8 mouse cellular contexts compared by ENCODE assay signal in genomic region chr2:5613651-5614307, GRCm38 (mm10).
DNase-seq lines count a peak whose midpoint lies in the region; ATAC-seq lines count a peak whose summit lies in the region.

No protein-coding gene starts in this region.

- WGBS in lung, embryonic 15.5 days: 30% methylated on average over 12 of the region's 12 CpGs
- WGBS in hindbrain, embryonic 10.5 days: 38% methylated on average over 12 of the region's 12 CpGs
- WGBS in liver, embryonic 13.5 days (ENCODE audit: insufficient replicate concordance): 35% methylated on average over 12 of the region's 12 CpGs
- 45% methylated on average over 12 of the region's 12 CpGs for WGBS in neural tube, embryonic 15.5 days

- no peaks in the 10 kb centered on the region for H3K36me3 ChIP-seq in lung, embryonic 15.5 days
- H3K36me3 ChIP-seq in hindbrain, embryonic 10.5 days: no peaks in the 10 kb centered on the region
- no peaks in the 10 kb centered on the region for H3K36me3 ChIP-seq in liver, embryonic 13.5 days
- H3K36me3 ChIP-seq in neural tube, embryonic 15.5 days: no peaks in the 10 kb centered on the region

- H3K4me2 ChIP-seq in lung, embryonic 15.5 days: no peak overlapping the region
- H3K4me2 ChIP-seq in liver, embryonic 13.5 days: no peak overlapping the region
- H3K4me2 ChIP-seq in neural tube, embryonic 15.5 days: no peak overlapping the region

- no peaks in the 10 kb centered on the region for H3K9me3 ChIP-seq in lung, embryonic 15.5 days
- no peaks in the 10 kb centered on the region for H3K9me3 ChIP-seq in hindbrain, embryonic 10.5 days
- no peaks in the 10 kb centered on the region for H3K9me3 ChIP-seq in liver, embryonic 13.5 days (replicated peaks)
- no peaks in the 10 kb centered on the region for H3K9me3 ChIP-seq in neural tube, embryonic 15.5 days (replicated peaks)

- no peak overlapping the region for H3K9ac ChIP-seq in lung, embryonic 15.5 days
- no peak overlapping the region for H3K9ac ChIP-seq in liver, embryonic 13.5 days
- H3K9ac ChIP-seq in neural tube, embryonic 15.5 days (replicated peaks): no peak overlapping the region

- H3K4me3 ChIP-seq in lung, embryonic 15.5 days: no peak overlapping the region
- H3K4me3 ChIP-seq in hindbrain, embryonic 10.5 days: no peak overlapping the region
- no peak overlapping the region for H3K4me3 ChIP-seq in liver, embryonic 13.5 days (replicated peaks)
- H3K4me3 ChIP-seq in neural tube, embryonic 15.5 days (replicated peaks): no peak overlapping the region

- peak overlapping the region; percentile 65 for H3K27ac ChIP-seq in lung, embryonic 15.5 days
- peak overlapping the region; percentile 66 for H3K27ac ChIP-seq in hindbrain, embryonic 10.5 days
- peak overlapping the region; percentile 32 for H3K27ac ChIP-seq in liver, embryonic 13.5 days
- peak overlapping the region; percentile 61 for H3K27ac ChIP-seq in neural tube, embryonic 15.5 days (replicated peaks)

- DNase-seq in lung, postnatal 14 days: no peak
- DNase-seq in hindbrain, embryonic 10.5 days (ENCODE audit: low spot score): peak; percentile 13
- peak; percentile 17 for DNase-seq in liver, embryonic 13.5 days
- no peak for DNase-seq in urinary bladder, postnatal 36 days (ENCODE audit: low spot score in 2 of 2)
- no peak for DNase-seq in retina, embryonic 14.5 days (ENCODE audit: low spot score)

- ATAC-seq in lung, embryonic 15.5 days (ENCODE audit: borderline replicate concordance, extremely low read depth, low FRiP score, low TSS enrichment): peak; percentile 78
- 0 out of 2 replicates have a peak, but pooled peaks have one; percentile 33 for ATAC-seq in erythroid progenitor cell, adult 5-6 weeks (replicated peaks; ENCODE audit: low FRiP score, poor library complexity, severe bottlenecking)
- 0 out of 2 replicates have a peak, but pooled peaks have one; percentile 10 for ATAC-seq in liver, embryonic 13.5 days (ENCODE audit: low read depth)
- peak; percentile 45 for ATAC-seq in neural tube, embryonic 15.5 days (ENCODE audit: low FRiP score)

- no peaks in the 10 kb centered on the region for H3K27me3 ChIP-seq in lung, embryonic 15.5 days
- no peaks in the 10 kb centered on the region for H3K27me3 ChIP-seq in hindbrain, embryonic 10.5 days (ENCODE audit: insufficient read depth, poor library complexity, severe bottlenecking)
- H3K27me3 ChIP-seq in liver, embryonic 13.5 days: no peaks in the 10 kb centered on the region
- H3K27me3 ChIP-seq in neural tube, embryonic 15.5 days (replicated peaks): no peaks in the 10 kb centered on the region

- peaks cover 18% of the 10 kb centered on the region for H3K4me1 ChIP-seq in lung, embryonic 15.5 days
- peaks cover 22% of the 10 kb centered on the region for H3K4me1 ChIP-seq in hindbrain, embryonic 10.5 days (replicated peaks)
- peaks cover 52% of the 10 kb centered on the region for H3K4me1 ChIP-seq in liver, embryonic 13.5 days (replicated peaks)
- peaks cover 27% of the 10 kb centered on the region for H3K4me1 ChIP-seq in neural tube, embryonic 15.5 days

Comparison
In these comparisons a context has a peak if more than half of its experiments do, and no peak if none do; other contexts are left out.
1. ATAC-seq: peak in every context shown above with its lines; median percentile 78 in lung, embryonic 15.5 days; 45 in neural tube, embryonic 15.5 days; 33 in erythroid progenitor cell, adult 5-6 weeks; 10 in liver, embryonic 13.5 days.
2. DNase-seq: peak in hindbrain, embryonic 10.5 days (single experiment) and liver, embryonic 13.5 days (single experiment); none in lung, postnatal 14 days (single experiment), urinary bladder, postnatal 36 days (0 of 2) and retina, embryonic 14.5 days (single experiment).
3. Peak in every context shown above with its lines, with median percentiles within 50 percentile points of each other: H3K27ac ChIP-seq.